Mouse (Mus musculus) heart, adult 2 months (tissue): ENCODE results near the gene Eps8l1.

ENCODE experiments used
- CTCF ChIP-seq: fragments of 200-600 bp; IDR thresholded peaks from 2 replicates; pipeline ENCODE4 v1.8.1; 2022; ENCODE audit warnings: antibody characterized with exemption, mild to moderate bottlenecking, moderate library complexity
- EP300 ChIP-seq: fragments of 200-500 bp; IDR thresholded peaks from 2 replicates; pipeline ENCODE4 v1.6.1; 2011; ENCODE audit warnings: low read depth, low read length, control low read depth; ENCODE audit not compliant: insufficient read depth
- POLR2A ChIP-seq: fragments of 200-500 bp; IDR thresholded peaks from 2 replicates; pipeline ENCODE4 v1.6.1; 2011; ENCODE audit warnings: mild to moderate bottlenecking, low read depth, low read length, control low read depth; ENCODE audit not compliant: insufficient read depth

DNA sequence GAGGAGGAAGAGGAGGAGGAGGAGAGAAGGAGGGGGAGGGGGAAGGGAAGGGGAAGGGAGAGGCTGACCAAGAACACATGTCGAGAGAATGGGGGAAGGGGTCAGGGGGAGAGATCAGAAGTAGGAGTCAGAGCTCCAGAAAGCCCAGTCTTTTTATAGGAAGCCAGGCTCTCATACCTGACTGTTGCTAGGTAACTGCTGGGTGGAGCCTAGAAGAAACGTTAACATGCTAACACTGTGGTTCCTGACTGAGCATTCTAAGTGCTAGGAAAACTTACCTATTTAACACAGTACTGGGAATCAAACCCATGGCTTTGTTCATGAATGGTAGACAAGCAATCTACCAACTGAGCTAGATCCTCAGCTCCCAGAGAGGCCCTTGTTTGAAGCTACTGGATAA lies 11.3 kb upstream of the Eps8l1 start:
- no peak for TF ChIP-seq CTCF
- TF ChIP-seq POLR2A = no peak
- TF ChIP-seq EP300 = no peak
